Mouse (Mus musculus) myocyte (in vitro differentiated cells): ENCODE data around the gene Pygm. TPM values are rescaled to one million over a fixed set of nuclear protein-coding genes. Genes with fewer than 3 reads are reported as not detected.
A peak's percentile ranks its signal among the peaks of the same experiment; 100 is the strongest.

ENCODE experiments used
- H3K27me3 ChIP-seq: one replicate; pipeline ENCODE4 v1.6.1; 2011; ENCODE audit not compliant: control insufficient read depth, insufficient read depth, insufficient read length
- H3K36me3 ChIP-seq: one replicate; pipeline ENCODE4 v1.6.1; 2011; ENCODE audit not compliant: control insufficient read depth, insufficient read depth
- H3K4me2 ChIP-seq: one replicate; pipeline ENCODE4 v1.6.1; 2011; ENCODE audit warnings: low read depth, control low read depth
- H3K4me3 ChIP-seq: one replicate; pipeline ENCODE4 v1.5.1; 2011; ENCODE audit warnings: mild to moderate bottlenecking, control low read depth, moderate library complexity
- H3K79me2 ChIP-seq: one replicate; pipeline ENCODE4 v1.6.1; 2011; ENCODE audit not compliant: control insufficient read depth, insufficient read depth
- H3ac ChIP-seq: one replicate; pipeline ENCODE4 v1.6.1; 2011; ENCODE audit not compliant: control insufficient read depth, insufficient read length
- CEBPB ChIP-seq: IDR thresholded peaks from 2 replicates; pipeline ENCODE4 v1.6.1; 2011; ENCODE audit warnings: mild to moderate bottlenecking, moderate library complexity; ENCODE audit not compliant: poor library complexity, insufficient read depth, severe bottlenecking
- E2F4 ChIP-seq: IDR thresholded peaks from one replicate; pipeline ENCODE4 v1.6.1; 2011; ENCODE audit warnings: mild to moderate bottlenecking, control low read depth, moderate library complexity; ENCODE audit not compliant: insufficient read depth
- MAX ChIP-seq: IDR thresholded peaks from one replicate; pipeline ENCODE4 v1.6.1; 2011; ENCODE audit warnings: low read depth, mild to moderate bottlenecking, control low read depth
- MYOD1 ChIP-seq, 3 experiments: IDR thresholded peaks; one replicate each; pipeline ENCODE4 v1.6.1; 2011; ENCODE audit warnings: control low read depth in 2 of 3, low read depth in 2 of 3, mild to moderate bottlenecking in 2 of 3, moderate library complexity in 1 of 3; ENCODE audit not compliant: insufficient read length in 2 of 3, control insufficient read depth in 1 of 3
- MYOG ChIP-seq, 3 experiments: IDR thresholded peaks; one replicate each; pipeline ENCODE4 v1.6.1; 2011; ENCODE audit warnings: control low read depth in 2 of 3, low read depth in 2 of 3, mild to moderate bottlenecking in 2 of 3; ENCODE audit not compliant: insufficient read length in 2 of 3, control insufficient read depth in 1 of 3, insufficient read depth in 1 of 3
- POLR2A ChIP-seq: IDR thresholded peaks from one replicate; pipeline ENCODE4 v1.6.1; 2011; ENCODE audit warnings: low read depth, mild to moderate bottlenecking, control low read depth, moderate library complexity; ENCODE audit not compliant: insufficient read length
- POLR2AphosphoS2 ChIP-seq: IDR thresholded peaks from one replicate; pipeline ENCODE4 v1.6.1; 2011; ENCODE audit warnings: low read depth, control low read depth; ENCODE audit not compliant: insufficient read length
- REST ChIP-seq: IDR thresholded peaks from one replicate; pipeline ENCODE4 v1.6.1; 2011; ENCODE audit warnings: mild to moderate bottlenecking, control low read depth, moderate library complexity; ENCODE audit not compliant: insufficient read depth, insufficient read length
- SRF ChIP-seq: IDR thresholded peaks from one replicate; pipeline ENCODE4 v1.6.1; 2011; ENCODE audit warnings: low read depth; ENCODE audit not compliant: control insufficient read depth, insufficient read length
- TCF12 ChIP-seq: IDR thresholded peaks from one replicate; pipeline ENCODE4 v1.6.1; 2011; ENCODE audit warnings: mild to moderate bottlenecking, control low read depth; ENCODE audit not compliant: poor library complexity, insufficient read depth, severe bottlenecking
- TCF3 ChIP-seq: IDR thresholded peaks from one replicate; pipeline ENCODE4 v1.6.1; 2011; ENCODE audit warnings: low read depth, control low read depth; ENCODE audit not compliant: insufficient read length
- USF1 ChIP-seq: IDR thresholded peaks from one replicate; pipeline ENCODE4 v1.6.1; 2011; ENCODE audit warnings: low read depth, mild to moderate bottlenecking, control low read depth, moderate library complexity
- polyA plus RNA-seq: library from polyadenylated mRNA; unstranded; fragments of >200 nt; fragmentation: generic; extraction: Trizol; gene quantifications from one replicate; pipeline ENCODE4 v1.2.1, GENCODE M21; 2012; ENCODE audit warnings: missing spikeins

Gene Pygm
- polyA plus RNA-seq, 1 experiment: 232 TPM

DNA sequence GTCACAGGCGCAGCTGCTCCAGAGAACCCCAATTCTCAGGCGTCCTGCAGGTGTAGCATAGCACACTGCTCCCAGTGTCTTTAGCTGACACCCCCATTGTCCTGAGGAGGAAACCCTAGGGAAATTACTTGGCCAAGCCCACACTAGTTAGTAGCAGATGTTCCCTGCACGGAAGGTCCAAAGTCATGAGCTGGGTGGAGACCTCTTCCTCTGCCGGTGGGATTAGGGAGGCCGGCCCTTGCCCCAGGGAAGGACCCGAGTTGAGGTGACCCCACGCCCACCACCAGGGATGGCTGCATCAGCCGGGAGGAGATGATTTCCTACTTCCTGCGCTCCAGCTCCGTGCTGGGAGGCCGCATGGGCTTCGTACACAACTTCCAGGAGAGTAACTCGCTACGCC lies 28.6 kb downstream of the Pygm start:
- H3ac ChIP-seq: no peak overlapping the region
- TF ChIP-seq REST (no peak), E2F4 (no peak), MYOG (IDR thresholded peaks at IDR 0.05; ENCODE audit: control insufficient read depth in 1 of 3, insufficient read depth in 1 of 3, insufficient read length in 2 of 3, low read depth in 2 of 3) (no peak), MAX (no peak), MYOD1 (IDR thresholded peaks at IDR 0.05; ENCODE audit: control insufficient read depth in 1 of 3, insufficient read length in 2 of 3, low read depth in 2 of 3) (no peak), TCF3 (no peak), USF1 (no peak), SRF (no peak), POLR2A (no peak), TCF12 (no peak), CEBPB (no peak), POLR2AphosphoS2 (no peak)
- H3K36me3 ChIP-seq: no peaks in the 10 kb centered on the region
- no peaks in the 10 kb centered on the region for H3K79me2 ChIP-seq
- H3K27me3 ChIP-seq: peaks cover 76% of the 10 kb centered on the region
- H3K4me2 ChIP-seq: no peak overlapping the region
- H3K4me3 ChIP-seq: no peak overlapping the region

DNA sequence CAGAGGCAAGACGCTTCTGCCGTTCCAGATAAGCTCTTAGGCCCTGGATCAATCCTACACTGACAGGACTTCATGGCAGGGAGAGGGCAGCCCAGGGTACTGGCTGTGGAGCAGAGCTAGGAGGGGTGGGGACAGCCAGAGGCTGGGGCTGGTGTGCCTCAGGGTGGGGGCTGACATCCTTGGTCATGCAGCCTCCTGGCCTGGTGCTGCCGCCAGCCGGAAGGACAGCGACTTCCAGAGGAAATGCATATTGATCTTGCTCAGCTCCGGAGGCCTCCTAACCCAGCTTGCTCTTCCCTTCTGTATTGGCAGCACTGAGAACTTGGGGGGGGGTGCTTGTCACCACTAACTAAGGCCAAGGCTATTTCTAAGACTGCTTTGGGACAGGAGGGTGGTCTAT lies 31.3 kb downstream of the Pygm start:
- Histone ChIP-seq H3K36me3 (no peaks in the 10 kb centered on the region), H3K4me3 (no peak overlapping the region), H3ac (no peak overlapping the region), H3K4me2 (no peak overlapping the region), H3K27me3 (peaks cover 84% of the 10 kb centered on the region), H3K79me2 (no peaks in the 10 kb centered on the region)
- TF ChIP-seq E2F4: no peak

DNA sequence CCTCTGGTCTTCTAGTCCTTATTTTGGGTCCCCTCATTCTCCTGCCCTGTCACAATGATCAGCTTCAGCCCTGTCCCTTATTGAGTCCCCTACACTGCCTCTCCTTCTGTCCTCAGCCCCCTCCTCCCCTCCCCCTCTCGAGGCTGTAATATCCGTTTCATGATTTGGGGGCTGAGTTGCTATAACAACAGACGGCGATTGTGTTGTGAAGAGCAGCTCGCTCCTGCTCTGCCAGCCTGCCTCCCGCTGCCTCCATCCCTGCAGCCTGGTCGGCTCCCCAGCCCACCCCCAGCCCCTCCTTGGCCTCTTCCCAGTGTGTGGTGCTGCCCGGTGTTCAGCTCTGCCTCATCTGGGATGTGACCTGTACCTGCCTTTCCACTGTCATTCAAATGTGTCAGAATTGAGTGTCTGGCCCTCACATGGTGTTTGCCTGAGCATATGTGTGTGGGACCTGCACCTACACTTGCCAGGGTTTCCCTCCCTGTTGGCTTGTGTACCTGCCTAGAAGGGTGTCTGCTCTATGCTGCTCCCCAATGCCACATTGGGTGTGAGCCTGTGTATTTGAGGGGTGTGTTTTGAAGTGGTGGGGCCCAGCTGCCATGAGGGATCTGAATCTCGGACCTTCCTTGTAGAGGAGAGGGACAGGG lies 32.0 kb downstream of the Pygm start:
- Histone ChIP-seq H3K4me2 (no peak overlapping the region), H3K79me2 (no peaks in the 10 kb centered on the region), H3K4me3 (no peak overlapping the region), H3K36me3 (no peaks in the 10 kb centered on the region), H3K27me3 (peaks cover 86% of the 10 kb centered on the region), H3ac (no peak overlapping the region)
- TF ChIP-seq CEBPB (no peak), POLR2AphosphoS2 (no peak), USF1 (no peak), E2F4 (no peak)

DNA sequence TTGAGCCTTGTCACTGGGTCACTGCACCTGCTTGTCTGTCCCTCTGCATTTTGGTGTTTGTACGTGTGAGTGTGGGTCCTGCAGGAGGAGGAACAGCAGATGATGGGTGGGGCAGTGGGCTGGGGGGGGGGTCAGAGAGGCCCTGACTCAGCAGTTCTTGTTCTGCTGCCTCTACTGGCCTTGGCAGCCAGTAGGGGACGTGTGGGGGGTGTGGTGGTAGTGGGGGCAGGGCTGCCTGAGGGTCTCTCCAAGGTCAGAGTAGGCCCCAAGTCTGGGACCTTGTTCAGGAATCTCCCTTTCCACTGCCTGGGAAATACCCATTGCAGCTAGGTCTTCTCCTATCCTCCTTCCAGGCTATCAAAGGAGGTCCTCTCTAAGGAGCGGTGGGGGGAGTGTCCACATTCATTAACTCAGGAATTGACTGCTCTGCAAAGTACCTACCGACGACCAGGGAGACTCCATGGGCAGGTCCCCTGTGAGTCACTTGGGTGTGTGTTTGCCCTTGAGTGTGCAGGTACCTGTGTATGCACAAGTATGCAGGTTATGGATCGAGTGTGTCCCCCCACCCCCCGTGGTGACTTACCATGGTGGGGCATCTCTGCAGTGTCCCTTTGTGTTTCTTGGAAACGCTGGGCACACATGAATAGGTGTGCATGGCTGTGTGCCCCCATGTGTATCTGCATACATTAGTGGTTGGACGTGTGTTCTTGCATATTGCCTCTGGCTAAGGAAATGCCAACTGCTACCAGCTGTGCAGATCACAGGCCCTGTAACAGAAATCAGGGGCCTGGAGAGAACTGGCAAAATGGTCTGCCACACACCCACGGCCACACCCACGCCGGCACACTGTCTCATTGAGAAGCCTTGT lies 32.9 kb downstream of the Pygm start:
- Histone ChIP-seq H3K79me2 (no peaks in the 10 kb centered on the region), H3K27me3 (peaks cover 87% of the 10 kb centered on the region), H3K4me2 (no peak overlapping the region), H3K4me3 (no peak overlapping the region), H3K36me3 (no peaks in the 10 kb centered on the region), H3ac (no peak overlapping the region)
- TF ChIP-seq MYOD1 (IDR thresholded peaks at IDR 0.05; ENCODE audit: control insufficient read depth in 1 of 3, insufficient read length in 2 of 3, low read depth in 2 of 3): no peak

DNA sequence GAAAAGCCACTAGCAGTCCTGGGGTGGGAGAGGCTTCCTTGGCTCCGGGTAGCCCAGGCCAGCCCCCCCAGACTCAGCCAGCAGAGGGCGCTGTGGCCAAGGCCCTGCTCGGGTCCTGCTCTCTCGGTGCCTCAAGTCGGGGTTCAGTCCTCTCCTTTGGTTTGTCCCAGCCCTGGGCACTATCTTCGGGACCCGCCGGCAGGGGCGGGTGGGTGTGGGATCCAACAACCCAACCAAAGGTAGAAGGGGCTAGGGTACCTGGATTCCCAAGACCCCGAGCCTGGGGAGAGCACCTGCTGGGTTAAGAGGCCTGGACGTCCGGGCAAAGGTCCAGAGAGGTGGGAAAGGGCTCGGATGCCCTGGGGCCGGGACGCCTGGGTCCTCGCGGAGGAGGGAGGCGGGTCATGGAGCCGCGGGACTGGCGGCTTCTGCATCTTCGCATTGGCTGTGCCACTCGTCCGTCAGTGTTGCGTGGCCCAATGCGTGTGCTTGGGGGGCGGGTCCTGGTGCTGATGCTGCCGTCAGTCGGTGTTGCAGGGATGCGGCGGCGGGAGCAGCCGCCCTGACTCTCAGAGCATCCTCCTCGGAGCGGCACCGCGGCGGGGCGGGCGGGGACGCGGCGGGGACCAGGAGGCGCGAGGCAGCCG lies 34.2 kb downstream of the Pygm start, which contains the start of gene Nrxn2:
Gene Nrxn2 (plus strand): TSS at position 499 of the 647 bp plus-strand sequence.
- peaks cover 81% of the 10 kb centered on the region for H3K27me3 ChIP-seq
- no peak within 1 kb of the TSS for H3ac ChIP-seq
- TF ChIP-seq MYOG (IDR thresholded peaks at IDR 0.05; ENCODE audit: control insufficient read depth in 1 of 3, insufficient read depth in 1 of 3, insufficient read length in 2 of 3, low read depth in 2 of 3) (no peak), POLR2A (no peak), TCF3 (no peak), SRF (no peak), USF1 (no peak), REST (no peak), POLR2AphosphoS2 (no peak), CEBPB (no peak), TCF12 (no peak)
- no peaks in the 10 kb centered on the region for H3K79me2 ChIP-seq
- H3K4me3 ChIP-seq: no peak within 1 kb of the TSS
- H3K4me2 ChIP-seq: peak within 1 kb of the TSS; percentile 62
- H3K36me3 ChIP-seq: no peaks in the 10 kb centered on the region
